Mouse (Mus musculus) embryonic fibroblast, embryonic 13.5 days (primary cell): Measurements from ENCODE around the gene Tepsin. TPM values are rescaled to one million over a fixed set of nuclear protein-coding genes. Genes with fewer than 3 reads are reported as not detected.

Experiments
- H3K27ac ChIP-seq: 2 replicates; pipeline ENCODE4 v1.5.1; 2012; ENCODE audit warnings: low read length, control low read depth, inconsistent platforms; ENCODE audit not compliant: insufficient read depth
- H3K4me1 ChIP-seq: 2 replicates; pipeline ENCODE4 v1.6.1; 2011; ENCODE audit warnings: low read length; ENCODE audit not compliant: control insufficient read depth, insufficient read depth
- H3K4me3 ChIP-seq: 2 replicates; pipeline ENCODE4 v1.5.1; 2011; ENCODE audit warnings: mild to moderate bottlenecking, control low read depth, low read length; ENCODE audit not compliant: insufficient read depth
- CTCF ChIP-seq: IDR thresholded peaks from 2 replicates; pipeline ENCODE4 v1.5.1; 2011; ENCODE audit warnings: mild to moderate bottlenecking, control low read depth, low read length, moderate library complexity, borderline replicate concordance; ENCODE audit not compliant: insufficient read depth
- POLR2A ChIP-seq: IDR thresholded peaks from 2 replicates; pipeline ENCODE4 v1.6.1; 2011; ENCODE audit warnings: low read depth, mild to moderate bottlenecking, control low read depth, low read length, moderate library complexity
- polyA plus RNA-seq: library from polyadenylated mRNA; stranded (reverse); fragments of >200 nt; gene quantifications from 2 replicates; pipeline ENCODE4 v1.2.4, GENCODE M21; 2011; ENCODE audit warnings: low read depth; ENCODE audit not compliant: missing spikeins, insufficient read length

The Tepsin gene
- polyA plus RNA-seq, 1 experiment, result 12.2 TPM

- H3K4me3 ChIP-seq, result no peak overlapping the region
- no peak for TF ChIP-seq CTCF
- TF ChIP-seq POLR2A, result no peak
- H3K4me1 ChIP-seq, result 0 out of 2 replicates have a peak, but pooled peaks cover 4% of the 10 kb centered on the region
- no peak overlapping the region for H3K27ac ChIP-seq
Observed at GRCm38 (mm10) chr11:120041191-120042123, 57.1 kb downstream of the Tepsin start.

Other genes with a start within 250 kb of the Tepsin start
- gene Chmp6, start 185.3 kb downstream of the Tepsin start, polyA plus RNA-seq, result 29.5 and 30.3 TPM in 2 replicates
- 27.4 and 29.5 TPM in 2 replicates for gene Baiap2, start 156.0 kb downstream of the Tepsin start, polyA plus RNA-seq
- gene Aatk, start 51.6 kb downstream of the Tepsin start, polyA plus RNA-seq, result 0.19 TPM in 1 of 2 replicates, not detected in the other
- 7.4 and 10.1 TPM in 2 replicates for gene Cep131, start 11.9 kb downstream of the Tepsin start, polyA plus RNA-seq
- 18.0 and 20.3 TPM in 2 replicates for gene Ndufaf8, start 197 bp upstream of the Tepsin start, polyA plus RNA-seq
- 107 and 113 TPM in 2 replicates for gene Slc38a10, start 52.6 kb upstream of the Tepsin start, polyA plus RNA-seq
- 17.9 and 18.6 TPM in 2 replicates for gene Bahcc1, start 134.2 kb upstream of the Tepsin start, polyA plus RNA-seq
- 5,586 and 6,404 TPM in 2 replicates for gene Actg1, start 249.8 kb upstream of the Tepsin start, polyA plus RNA-seq